Mouse (Mus musculus) testis, adult 2 months (tissue): ENCODE data around the gene Gm20388.

Source experiments
- CTCF ChIP-seq: fragments of 200-500 bp; IDR thresholded peaks from 2 replicates; pipeline ENCODE4 v1.5.1; 2012; ENCODE audit warnings: low read depth, mild to moderate bottlenecking, inconsistent platforms, low read length, moderate library complexity; ENCODE audit not compliant: control insufficient read depth, insufficient read depth, insufficient replicate concordance
- POLR2A ChIP-seq: fragments of 200-500 bp; IDR thresholded peaks from 2 replicates; pipeline ENCODE4 v1.6.1; 2012; ENCODE audit warnings: low read depth, mild to moderate bottlenecking, inconsistent platforms, low read length, moderate library complexity; ENCODE audit not compliant: control insufficient read depth

- no peak for TF ChIP-seq CTCF
- TF ChIP-seq POLR2A, result no peak
These were observed 2750.5 kb downstream of the Gm20388 start for GRCm38 (mm10) chr8:122661138-122661537.
